Mouse (Mus musculus) stomach, embryonic 16.5 days (tissue): ENCODE measurements around the gene Bmp2k. TPM values are rescaled to one million over a fixed set of nuclear protein-coding genes. Genes with fewer than 3 reads are reported as not detected.

Experiments used
- ATAC-seq: fragments of 200-750 bp; cut with Nextera tagmentation; 2 replicates; pipeline ENCODE4 v1.8.0; 2017; ENCODE audit warnings: moderate number of reproducible peaks, moderate TSS enrichment; ENCODE audit not compliant: insufficient read depth, low FRiP score
- H3K27ac ChIP-seq: fragments of 300-500 bp; sonication (generic); 2 replicates; pipeline ENCODE4 v1.5.1; 2014; ENCODE audit warnings: low read length
- H3K27me3 ChIP-seq: fragments of 300-500 bp; sonication (generic); 2 replicates; pipeline ENCODE4 v1.6.1; 2014; ENCODE audit warnings: low read length, control low read depth, mixed read lengths; ENCODE audit not compliant: control insufficient read depth, insufficient read depth
- H3K36me3 ChIP-seq: fragments of 300-500 bp; sonication (generic); 2 replicates; pipeline ENCODE4 v1.6.1; 2014; ENCODE audit warnings: low read length; ENCODE audit not compliant: control insufficient read depth, insufficient read depth
- H3K4me1 ChIP-seq: fragments of 300-500 bp; sonication (generic); 2 replicates; pipeline ENCODE4 v1.6.1; 2014; ENCODE audit warnings: low read length, control low read depth, mixed read lengths; ENCODE audit not compliant: control insufficient read depth, insufficient read depth
- H3K4me2 ChIP-seq: fragments of 300-500 bp; sonication (generic); 2 replicates; pipeline ENCODE4 v1.6.1; 2014; ENCODE audit warnings: low read depth, low read length, mixed read lengths
- H3K4me3 ChIP-seq: fragments of 300-500 bp; sonication (generic); replicated peaks from 2 replicates; pipeline ENCODE4 v1.5.1; 2014; ENCODE audit warnings: mild to moderate bottlenecking, low read length
- H3K9ac ChIP-seq: fragments of 300-500 bp; sonication (generic); 2 replicates; pipeline ENCODE4 v1.6.1; 2014; ENCODE audit warnings: low read length
- H3K9me3 ChIP-seq: fragments of 300-500 bp; sonication (generic); replicated peaks from 2 replicates; pipeline ENCODE4 v1.6.1; 2016; ENCODE audit warnings: low read length, control low read depth; ENCODE audit not compliant: control insufficient read depth
- WGBS: fragments of 180-500 bp; shearing (Covaris S2); extraction: QIAGEN DNeasy Blood & Tissue Kit; methylation state at CpG from one replicate; pipeline ENCODE4 v1.1.7; 2014; 5-methylcytosine and 5-hydroxymethylcytosine counted together
- polyA plus RNA-seq: library from polyadenylated mRNA; unstranded; fragments of >200 nt; fragmentation: Nextera tagmentation; extraction: Ambion mirVana; gene quantifications from 2 replicates; pipeline ENCODE4 v1.2.1, GENCODE M21; 2015

Gene Bmp2k
- polyA plus RNA-seq, 1 experiment from 2014 or later, result 10.2 TPM

- no peak overlapping the region for H3K27ac ChIP-seq
- ATAC-seq, result no peak
- H3K4me2 ChIP-seq, result no peak overlapping the region
- H3K9me3 ChIP-seq, result no peaks in the 10 kb centered on the region
- no peak overlapping the region for H3K9ac ChIP-seq
- no peaks in the 10 kb centered on the region for H3K36me3 ChIP-seq
- H3K27me3 ChIP-seq, result no peaks in the 10 kb centered on the region
- H3K4me1 ChIP-seq, result no peaks in the 10 kb centered on the region
- H3K4me3 ChIP-seq, result no peak overlapping the region
- 75% methylated on average over 5 of the region's 5 CpGs for WGBS
These were observed 81.2 kb downstream of the Bmp2k start for GRCm38 (mm10) chr5:97078641-97079040.

GRCm38 (mm10) chr5:97081481-97081880, 84.0 kb downstream of the Bmp2k start:
- no peak for ATAC-seq
- WGBS, result 61% methylated on average over 3 of the region's 3 CpGs
- no peaks in the 10 kb centered on the region for H3K4me1 ChIP-seq

GRCm38 (mm10) chr5:97083701-97084100, 86.2 kb downstream of the Bmp2k start:
- Histone ChIP-seq H3K9me3 (no peaks in the 10 kb centered on the region), H3K4me3 (no peak overlapping the region), H3K4me2 (no peak overlapping the region), H3K9ac (no peak overlapping the region), H3K27me3 (no peaks in the 10 kb centered on the region), H3K36me3 (peaks cover 10% of the 10 kb centered on the region; the same call in 1 of the 2 replicates), H3K4me1 (no peaks in the 10 kb centered on the region), H3K27ac (no peak overlapping the region)
- WGBS, result 78% methylated on average over 6 of the region's 6 CpGs
- no peak for ATAC-seq

More at GRCm38 (mm10) chr5:97081481-97081880, 84.0 kb downstream of the Bmp2k start:
- no peaks in the 10 kb centered on the region for H3K36me3 ChIP-seq
- H3K27me3 ChIP-seq, result no peaks in the 10 kb centered on the region
- no peak overlapping the region for H3K4me3 ChIP-seq
- no peaks in the 10 kb centered on the region for H3K9me3 ChIP-seq
- H3K27ac ChIP-seq, result no peak overlapping the region
- no peak overlapping the region for H3K4me2 ChIP-seq
- no peak overlapping the region for H3K9ac ChIP-seq

DNA sequence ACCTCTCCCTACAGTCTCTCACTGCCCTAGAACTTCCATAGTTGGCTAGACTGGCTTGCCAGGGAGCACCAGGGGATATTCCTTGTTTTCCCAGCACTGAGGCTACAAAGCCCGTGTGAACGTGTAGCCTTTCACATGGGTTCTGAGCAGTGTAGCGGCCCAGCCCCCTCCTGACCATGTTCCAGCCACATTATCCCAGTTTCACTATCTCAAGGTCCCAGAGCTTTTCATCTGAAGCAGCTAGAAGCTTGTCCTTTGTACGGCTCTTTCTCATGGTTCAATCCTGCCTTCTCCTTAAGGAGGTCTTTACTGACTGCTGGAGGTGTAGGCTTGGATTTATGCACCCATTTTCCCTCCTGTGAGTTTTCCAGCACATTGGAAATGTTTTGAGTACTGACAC, 87.1 kb downstream of the Bmp2k start:
- Histone ChIP-seq H3K36me3 (peaks cover 10% of the 10 kb centered on the region; the same call in 1 of the 2 replicates), H3K9ac (no peak overlapping the region), H3K27ac (no peak overlapping the region), H3K4me3 (no peak overlapping the region), H3K9me3 (no peaks in the 10 kb centered on the region), H3K4me1 (no peaks in the 10 kb centered on the region), H3K4me2 (no peak overlapping the region), H3K27me3 (no peaks in the 10 kb centered on the region)
- WGBS, result 82% methylated on average over 4 of the region's 4 CpGs
- no peak for ATAC-seq

- Histone ChIP-seq H3K4me2 (no peak overlapping the region), H3K27ac (no peak overlapping the region)
- 93% methylated on average over 6 of the region's 6 CpGs for WGBS
These were observed 87.6 kb downstream of the Bmp2k start for GRCm38 (mm10) chr5:97085071-97085470.

DNA sequence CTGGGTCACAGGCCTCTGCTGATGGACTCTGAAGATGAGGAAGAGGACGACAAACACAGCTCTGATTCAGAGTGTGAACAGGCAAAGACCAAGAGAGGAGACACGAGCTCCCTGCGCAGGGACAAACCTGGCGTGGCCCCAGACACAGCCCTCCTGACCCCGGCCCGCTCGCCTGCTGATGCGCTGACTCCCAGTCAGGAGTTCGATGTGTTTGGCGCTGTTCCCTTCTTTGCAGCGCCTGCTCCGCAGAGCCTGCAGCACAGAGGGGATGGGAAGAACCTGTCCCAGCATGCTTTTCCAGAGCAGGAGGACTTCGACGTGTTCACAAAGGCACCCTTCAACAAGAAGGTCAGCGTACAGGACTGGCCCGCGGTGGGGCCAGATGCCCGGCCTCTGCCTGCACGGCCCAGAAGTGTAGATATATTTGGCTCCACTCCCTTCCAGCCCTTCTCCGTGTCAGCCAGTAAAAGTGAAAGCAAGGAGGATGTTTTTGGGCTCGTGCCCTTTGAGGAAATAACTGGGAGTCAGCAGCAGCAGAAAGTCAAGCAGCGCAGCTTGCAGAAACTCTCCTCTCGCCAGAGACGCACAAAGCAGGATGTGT, 89.6 kb downstream of the Bmp2k start:
- no peaks in the 10 kb centered on the region for H3K4me1 ChIP-seq
- no peak overlapping the region for H3K27ac ChIP-seq
- no peak overlapping the region for H3K4me2 ChIP-seq
- peaks cover 10% of the 10 kb centered on the region; the same call in 1 of the 2 replicates for H3K36me3 ChIP-seq
- ATAC-seq, result no peak
- H3K9me3 ChIP-seq, result no peaks in the 10 kb centered on the region
- no peak overlapping the region for H3K9ac ChIP-seq
- WGBS, result 84% methylated on average over 24 of the region's 24 CpGs
- no peaks in the 10 kb centered on the region for H3K27me3 ChIP-seq
- H3K4me3 ChIP-seq, result no peak overlapping the region

More at GRCm38 (mm10) chr5:97085071-97085470, 87.6 kb downstream of the Bmp2k start:
- Histone ChIP-seq H3K4me3 (no peak overlapping the region), H3K4me1 (no peaks in the 10 kb centered on the region), H3K9ac (no peak overlapping the region), H3K36me3 (peaks cover 10% of the 10 kb centered on the region; the same call in 1 of the 2 replicates), H3K9me3 (no peaks in the 10 kb centered on the region), H3K27me3 (no peaks in the 10 kb centered on the region)
- ATAC-seq, result no peak

DNA sequence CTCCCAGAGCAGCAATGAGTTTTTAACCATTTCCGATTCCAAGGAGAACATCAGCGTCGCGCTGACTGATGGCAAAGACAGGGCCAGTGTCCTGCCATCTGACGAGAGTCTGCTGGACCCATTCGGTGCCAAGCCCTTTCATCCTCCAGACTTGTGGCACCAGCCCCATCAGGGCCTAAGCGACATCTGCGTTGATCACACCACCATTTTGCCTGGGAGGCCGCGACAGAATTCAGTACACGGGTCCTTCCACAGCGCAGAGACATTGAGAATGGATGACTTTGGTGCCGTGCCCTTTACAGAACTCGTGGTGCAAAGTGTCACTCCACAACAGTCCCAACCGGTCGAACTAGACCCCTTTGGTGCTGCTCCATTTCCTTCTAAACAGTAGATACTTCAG, 90.3 kb downstream of the Bmp2k start:
- Histone ChIP-seq H3K36me3 (peaks cover 10% of the 10 kb centered on the region; the same call in 1 of the 2 replicates), H3K4me2 (no peak overlapping the region), H3K4me1 (no peaks in the 10 kb centered on the region), H3K4me3 (no peak overlapping the region), H3K27ac (no peak overlapping the region), H3K9ac (no peak overlapping the region), H3K27me3 (no peaks in the 10 kb centered on the region), H3K9me3 (no peaks in the 10 kb centered on the region)
- ATAC-seq, result no peak
- 95% methylated on average over 16 of the region's 16 CpGs for WGBS

DNA sequence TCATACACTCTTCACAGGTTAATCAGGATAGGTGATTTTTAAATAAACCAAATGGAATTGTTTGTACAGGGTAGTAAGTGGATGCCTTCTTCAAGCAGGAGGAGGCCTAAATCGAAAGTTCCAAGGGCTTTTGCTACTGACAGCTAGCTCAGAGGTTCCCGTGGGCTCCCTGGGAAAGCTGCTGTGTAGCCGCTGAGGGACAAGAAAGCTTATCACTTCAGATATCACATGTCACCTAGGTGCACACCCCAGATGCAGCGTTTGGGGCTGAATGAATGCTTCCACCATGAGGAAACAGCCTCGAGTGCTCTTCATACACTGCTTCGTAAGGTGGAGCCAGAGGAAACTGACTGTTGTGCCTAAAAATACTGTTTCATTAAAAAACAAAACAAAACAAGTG, 90.7 kb downstream of the Bmp2k start:
- Histone ChIP-seq H3K4me2 (no peak overlapping the region), H3K27ac (no peak overlapping the region), H3K27me3 (no peaks in the 10 kb centered on the region), H3K4me3 (no peak overlapping the region), H3K9ac (no peak overlapping the region), H3K9me3 (no peaks in the 10 kb centered on the region), H3K4me1 (no peaks in the 10 kb centered on the region), H3K36me3 (peaks cover 10% of the 10 kb centered on the region; the same call in 1 of the 2 replicates)
- 69% methylated on average over 6 of the region's 6 CpGs for WGBS
- ATAC-seq, result no peak

DNA sequence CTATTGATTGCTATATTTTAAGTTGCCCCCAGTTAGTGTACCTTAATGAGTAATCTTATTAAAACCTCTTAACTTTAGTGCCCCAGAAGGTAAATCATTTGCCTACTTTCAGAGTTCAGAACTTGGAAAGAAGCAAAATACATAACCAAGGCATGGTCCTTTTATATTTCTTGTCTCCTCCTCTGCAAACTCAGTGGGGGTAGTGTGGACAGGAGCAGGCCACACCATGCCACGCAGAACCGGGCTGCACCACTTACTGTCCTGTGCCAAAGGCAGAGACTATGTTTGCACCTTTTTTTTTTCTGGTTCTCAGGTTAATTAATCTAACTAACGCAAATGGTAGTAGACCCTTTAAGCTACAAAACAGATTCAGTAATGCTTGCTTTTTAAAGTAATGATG, 91.9 kb downstream of the Bmp2k start:
- Histone ChIP-seq H3K27me3 (no peaks in the 10 kb centered on the region), H3K4me3 (no peak overlapping the region), H3K9ac (no peak overlapping the region), H3K36me3 (peaks cover 10% of the 10 kb centered on the region; the same call in 1 of the 2 replicates), H3K4me1 (no peaks in the 10 kb centered on the region), H3K9me3 (no peaks in the 10 kb centered on the region), H3K4me2 (no peak overlapping the region), H3K27ac (no peak overlapping the region)
- no peak for ATAC-seq
- WGBS, result 87% methylated on average over 3 of the region's 3 CpGs
